In genomic region chr17:46770546-46770945, GRCm38 (mm10) we compare ENCODE assay signal across 18 mouse cellular contexts. TPM values are rescaled to one million over a fixed set of nuclear protein-coding genes. Genes with fewer than 3 reads are reported as not detected.
DNase-seq lines count a peak whose midpoint lies in the region; ATAC-seq and TF ChIP-seq lines count a peak whose summit lies in the region.
"Had no signal": no experiment of that assay in that cellular context is flagged by ENCODE, and none has a peak within 500 bp of the region (broad histone marks: within the 10 kb centered on the region; RNA-seq: fewer than 3 reads in every experiment).

No protein-coding gene starts in this region.

- WGBS in heart, adult 2 months: 88% methylated on average over 11 of the region's 11 CpGs
- WGBS in midbrain, embryonic 11.5 days: 93% methylated on average over 11 of the region's 11 CpGs
- WGBS in midbrain, postnatal 0 days: 92% methylated on average over 11 of the region's 11 CpGs

- H3K27me3 ChIP-seq in heart, adult 2 months (ENCODE audit: control insufficient read depth, insufficient read depth, low read length): no peaks in the 10 kb centered on the region
- no peaks in the 10 kb centered on the region for H3K27me3 ChIP-seq in midbrain, embryonic 11.5 days (ENCODE audit: control insufficient read depth, insufficient read depth, low read length)
- H3K27me3 ChIP-seq in midbrain, postnatal 0 days (ENCODE audit: insufficient read depth, low read length): no peaks in the 10 kb centered on the region
- H3K27me3 ChIP-seq: embryonic facial prominence, embryonic 13.5 days; embryonic facial prominence, embryonic 15.5 days; forebrain, embryonic 13.5 days had no signal

- H3K79me2 ChIP-seq in heart, adult 2 months (replicated peaks; ENCODE audit: control insufficient read depth, insufficient read depth, low read length): no peaks in the 10 kb centered on the region

- DNase-seq in heart, adult 11 months: peak; percentile 89
- no peak for DNase-seq in heart, adult 2 months
- peak; percentile 57 for DNase-seq in midbrain, embryonic 11.5 days (ENCODE audit: low spot score, missing footprints)
- no peak for DNase-seq in midbrain, postnatal 0 days (ENCODE audit: low spot score)
- DNase-seq: adrenal gland, adult 2 months; adrenal gland, postnatal 10 days; adrenal gland, postnatal 25 days; cerebellum, adult 11 months; cerebellum, adult 18-20 months; cerebellum, adult 8-10 months; cerebellum, adult 9-11 months; cerebellum, postnatal 36 days had no signal

- peaks cover 2% of the 10 kb centered on the region for H3K4me1 ChIP-seq in heart, adult 2 months (ENCODE audit: control insufficient read depth, insufficient read depth, low read length)
- H3K4me1 ChIP-seq in midbrain, embryonic 11.5 days (ENCODE audit: control insufficient read depth, insufficient read depth, low read length): peaks cover 12% of the 10 kb centered on the region
- H3K4me1 ChIP-seq in midbrain, postnatal 0 days (ENCODE audit: insufficient read depth, low read length): no peaks in the 10 kb centered on the region

- no peak for ATAC-seq in midbrain, embryonic 11.5 days (ENCODE audit: low FRiP score)
- ATAC-seq in midbrain, postnatal 0 days (ENCODE audit: low FRiP score): no peak
- ATAC-seq: forebrain, embryonic 13.5 days; forebrain, embryonic 16.5 days had no signal

- intact Hi-C loops in heart, adult 2 months (cut with DNase I): no loop called here

- H3K27ac ChIP-seq in heart, adult 2 months: no peak overlapping the region
- H3K27ac ChIP-seq in midbrain, embryonic 11.5 days (ENCODE audit: low read depth, low read length): no peak overlapping the region
- H3K27ac ChIP-seq in midbrain, postnatal 0 days (ENCODE audit: low read depth, low read length): no peak overlapping the region
- H3K27ac ChIP-seq: embryonic facial prominence, embryonic 13.5 days; embryonic facial prominence, embryonic 15.5 days; forebrain, embryonic 13.5 days had no signal

- H3K4me2 ChIP-seq in midbrain, embryonic 11.5 days: no peak overlapping the region
- H3K4me2 ChIP-seq in midbrain, postnatal 0 days (ENCODE audit: low read depth, low read length, poor library complexity, severe bottlenecking): no peak overlapping the region
- H3K4me2 ChIP-seq: embryonic facial prominence, embryonic 13.5 days; embryonic facial prominence, embryonic 15.5 days; forebrain, embryonic 13.5 days had no signal

- TF ChIP-seq POLR2A in heart, adult 2 months (IDR thresholded peaks at IDR 0.05; ENCODE audit: insufficient read depth, low read depth, low read length): no peak

- no peak for TF ChIP-seq CTCF in heart, adult 2 months (IDR thresholded peaks at IDR 0.05)
- TF ChIP-seq CTCF in midbrain, postnatal 0 days (IDR thresholded peaks at IDR 0.05): no peak

- H3K36me3 ChIP-seq in heart, adult 2 months (ENCODE audit: control insufficient read depth, insufficient read depth, low read length): no peaks in the 10 kb centered on the region
- peaks cover 6% of the 10 kb centered on the region; the same call in 1 of the 2 replicates for H3K36me3 ChIP-seq in midbrain, embryonic 11.5 days (ENCODE audit: control insufficient read depth, insufficient read depth, low read length)
- H3K36me3 ChIP-seq in midbrain, postnatal 0 days (ENCODE audit: insufficient read depth, low read length): 0 out of 2 replicates have a peak, but pooled peaks cover 2% of the 10 kb centered on the region

- no peak overlapping the region for H3K9ac ChIP-seq in heart, adult 2 months (ENCODE audit: low read depth, low read length)
- no peak overlapping the region for H3K9ac ChIP-seq in midbrain, embryonic 11.5 days (ENCODE audit: low read length)
- no peak overlapping the region for H3K9ac ChIP-seq in midbrain, postnatal 0 days (replicated peaks; ENCODE audit: low read length, poor library complexity, severe bottlenecking)
- H3K9ac ChIP-seq: embryonic facial prominence, embryonic 13.5 days; embryonic facial prominence, embryonic 15.5 days; forebrain, embryonic 13.5 days had no signal

- no peak overlapping the region for H3K4me3 ChIP-seq in heart, adult 2 months
- no peak overlapping the region for H3K4me3 ChIP-seq in midbrain, embryonic 11.5 days (ENCODE audit: low read depth, low read length)
- no peak overlapping the region for H3K4me3 ChIP-seq in midbrain, postnatal 0 days (ENCODE audit: low read depth, low read length)
- H3K4me3 ChIP-seq: embryonic facial prominence, embryonic 13.5 days; embryonic facial prominence, embryonic 15.5 days; erythroblast, embryonic 14.5 days; forebrain, embryonic 13.5 days had no signal

- no peaks in the 10 kb centered on the region for H3K9me3 ChIP-seq in midbrain, embryonic 11.5 days (ENCODE audit: control insufficient read depth, low read length)
- no peaks in the 10 kb centered on the region for H3K9me3 ChIP-seq in midbrain, postnatal 0 days (ENCODE audit: low read length)
- H3K9me3 ChIP-seq: embryonic facial prominence, embryonic 13.5 days; embryonic facial prominence, embryonic 15.5 days; forebrain, embryonic 13.5 days had no signal

- no peak for TF ChIP-seq EP300 in heart, adult 2 months (IDR thresholded peaks at IDR 0.05; ENCODE audit: insufficient read depth, low read depth, low read length)

RNA-seq across cellular contexts. Expression of gene 2310039H08Rik, which starts 1.9 kb away (rescaled TPM):
- total RNA-seq in heart, adult 2 months (2021): 10 to 100 TPM; 22.6 to 30.4 TPM
- polyA plus RNA-seq in heart, adult 2 months (2012; rRNA removed): 43.6 and 45.4 TPM in 2 replicates
- polyA plus RNA-seq in midbrain, embryonic 11.5 days (2014; fragmentation: Nextera tagmentation; extraction: Ambion mirVana): 55.0 and 57.9 TPM in 2 replicates
- 39.2 and 39.3 TPM in 2 replicates for total RNA-seq in midbrain, postnatal 0 days (2014; rRNA removed)
- 56.6 and 59.2 TPM in 2 replicates for polyA plus RNA-seq in midbrain, postnatal 0 days (2015; fragmentation: Nextera tagmentation; extraction: Ambion mirVana)

RNA-seq across cellular contexts. Expression of gene Ptcra, which starts 7.0 kb away (rescaled TPM):
- total RNA-seq in heart, adult 2 months (2021): not detected
- polyA plus RNA-seq in heart, adult 2 months (2012; rRNA removed): 0.08 and 0.12 TPM in 2 replicates
- 0.48 and 0.70 TPM in 2 replicates for polyA plus RNA-seq in midbrain, embryonic 11.5 days (2014; fragmentation: Nextera tagmentation; extraction: Ambion mirVana)
- total RNA-seq in midbrain, postnatal 0 days (2014; rRNA removed): not detected in 2 replicates
- 0.17 and 0.20 TPM in 2 replicates for polyA plus RNA-seq in midbrain, postnatal 0 days (2015; fragmentation: Nextera tagmentation; extraction: Ambion mirVana)
- total RNA-seq: adrenal gland, adult 2 months; adrenal gland, postnatal 10 days; adrenal gland, postnatal 25 days; common myeloid progenitor, adult 5-6 weeks had no signal
- polyA plus RNA-seq: adrenal gland, adult 2 months; erythroblast, embryonic 14.5 days; forebrain, embryonic 16.5 days had no signal

RNA-seq across cellular contexts. Expression of gene Rpl7l1, which starts 11.9 kb away (rescaled TPM):
- 10 to 100 TPM; 54.0 TPM for total RNA-seq in heart, adult 2 months (2021)
- polyA plus RNA-seq in heart, adult 2 months (2012; rRNA removed): 19.4 and 41.8 TPM in 2 replicates
- polyA plus RNA-seq in midbrain, embryonic 11.5 days (2014; fragmentation: Nextera tagmentation; extraction: Ambion mirVana): 170 and 179 TPM in 2 replicates
- 42.3 and 43.2 TPM in 2 replicates for total RNA-seq in midbrain, postnatal 0 days (2014; rRNA removed)
- 67.6 and 69.7 TPM in 2 replicates for polyA plus RNA-seq in midbrain, postnatal 0 days (2015; fragmentation: Nextera tagmentation; extraction: Ambion mirVana)

RNA-seq across cellular contexts. Expression of gene Cnpy3, which starts 18.5 kb away (rescaled TPM):
- total RNA-seq in heart, adult 2 months (2021): 10 to 100 TPM; 19.8 to 21.5 TPM
- polyA plus RNA-seq in heart, adult 2 months (2012; rRNA removed): 19.7 and 20.7 TPM in 2 replicates
- polyA plus RNA-seq in midbrain, embryonic 11.5 days (2014; fragmentation: Nextera tagmentation; extraction: Ambion mirVana): 49.8 and 56.3 TPM in 2 replicates
- 62.0 and 74.6 TPM in 2 replicates for total RNA-seq in midbrain, postnatal 0 days (2014; rRNA removed)
- polyA plus RNA-seq in midbrain, postnatal 0 days (2015; fragmentation: Nextera tagmentation; extraction: Ambion mirVana): 70.7 and 74.4 TPM in 2 replicates

RNA-seq across cellular contexts. Expression of gene Gnmt, which starts 41.6 kb away (rescaled TPM):
- 1 to 10 TPM; 2.8 to 4.4 TPM for total RNA-seq in heart, adult 2 months (2021)
- polyA plus RNA-seq in heart, adult 2 months (2012; rRNA removed): 3.3 and 5.1 TPM in 2 replicates
- 0.37 and 0.82 TPM in 2 replicates for polyA plus RNA-seq in midbrain, embryonic 11.5 days (2014; fragmentation: Nextera tagmentation; extraction: Ambion mirVana)
- 0.27 and 0.57 TPM in 2 replicates for total RNA-seq in midbrain, postnatal 0 days (2014; rRNA removed)
- 0.88 and 1.5 TPM in 2 replicates for polyA plus RNA-seq in midbrain, postnatal 0 days (2015; fragmentation: Nextera tagmentation; extraction: Ambion mirVana)
- total RNA-seq: common myeloid progenitor, adult 5-6 weeks had no signal

Comparison
In these comparisons a context has a peak if more than half of its experiments do, and no peak if none do; other contexts are left out.
1. DNase-seq: peak in heart, adult 11 months (single experiment) and midbrain, embryonic 11.5 days (single experiment); none in heart, adult 2 months (0 of 2) and midbrain, postnatal 0 days (single experiment).